Mouse (Mus musculus): ENCODE results near the gene Nedd9. TPM values are rescaled to one million over a fixed set of nuclear protein-coding genes. Genes with fewer than 3 reads are reported as not detected.

Nedd9 gene
- total RNA-seq, 2 experiments from 2014 or later = 6.4 to 11.0 TPM

GRCm38 (mm10) chr13:41458709-41459108, 28.5 kb downstream of the Nedd9 start:
- intact Hi-C loops (cut with DNase I) = no loop called here
- DNase-seq (ENCODE audit: low spot score in 2 of 2) = no peak

DNA sequence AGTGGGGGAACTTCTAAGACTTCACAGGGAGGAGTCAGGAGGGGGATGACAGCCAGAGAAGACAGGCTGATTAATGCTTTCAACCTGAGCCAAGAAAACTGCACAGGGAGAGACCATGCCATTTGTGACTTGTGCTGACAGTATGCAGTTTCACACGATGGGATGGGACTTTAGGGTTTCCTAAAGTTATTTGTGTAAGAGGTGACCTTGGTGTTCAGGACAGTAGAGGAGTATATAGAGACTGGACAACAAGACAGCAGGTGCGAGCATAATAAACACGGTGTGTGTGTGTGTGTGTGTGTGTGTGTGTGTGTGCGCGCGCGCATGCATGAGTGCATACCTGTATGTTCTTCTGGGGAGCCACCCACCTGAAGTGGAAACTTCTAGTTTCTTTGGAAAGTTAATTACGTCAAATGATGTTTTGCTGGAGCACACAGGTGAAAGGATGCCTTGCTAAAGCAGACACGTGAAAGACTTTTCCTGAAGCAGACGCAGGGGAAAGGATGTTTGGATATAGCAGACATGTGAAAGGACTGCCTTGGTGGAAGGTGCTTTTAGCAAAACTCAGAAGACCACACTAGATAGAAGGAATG, 29.3 kb downstream of the Nedd9 start:
- intact Hi-C loops (cut with DNase I) = no loop called here
- no peak for DNase-seq (ENCODE audit: low spot score in 2 of 2)

GRCm38 (mm10) chr13:41457030-41457797, 29.9 kb downstream of the Nedd9 start:
- no peak for DNase-seq (ENCODE audit: low spot score in 2 of 2)
- intact Hi-C loops (cut with DNase I) = no loop called here

DNA sequence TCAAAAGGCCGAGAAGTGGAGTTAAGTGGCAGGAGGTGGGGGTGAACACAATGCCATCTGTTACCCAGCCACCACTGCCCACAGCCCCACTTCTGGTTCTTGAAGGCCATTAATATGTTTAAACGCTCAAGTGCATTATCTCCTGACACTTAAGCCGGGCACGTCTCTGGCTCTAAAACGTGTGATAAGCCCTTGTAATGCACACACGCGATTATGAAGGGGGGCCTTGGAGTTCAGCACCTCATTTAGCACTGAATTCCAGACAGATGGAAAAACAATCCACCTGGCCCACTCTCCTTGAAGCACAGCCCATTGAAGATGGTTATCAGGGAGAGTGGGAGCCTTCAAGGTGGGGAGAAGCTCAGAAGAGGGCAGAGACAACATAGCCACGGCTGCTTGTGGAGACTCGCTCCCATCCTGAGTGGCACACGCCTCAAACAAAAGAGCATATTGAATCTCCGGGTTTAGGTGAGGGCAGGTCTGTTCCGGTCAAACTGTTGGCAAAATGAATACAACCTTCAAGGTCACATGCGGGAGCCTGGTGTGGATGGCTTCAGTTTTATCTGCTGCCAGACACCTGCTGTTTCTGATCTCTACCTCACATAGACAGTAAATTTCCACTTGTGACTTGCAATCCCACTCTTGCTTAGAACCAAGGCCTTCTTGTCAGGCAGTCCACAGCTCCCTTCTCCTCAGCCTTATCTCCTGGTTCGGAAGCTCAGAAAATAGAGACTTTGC, 30.7 kb downstream of the Nedd9 start:
- intact Hi-C loops (cut with DNase I) = no loop called here
- no peak for DNase-seq (ENCODE audit: low spot score in 2 of 2)

DNA sequence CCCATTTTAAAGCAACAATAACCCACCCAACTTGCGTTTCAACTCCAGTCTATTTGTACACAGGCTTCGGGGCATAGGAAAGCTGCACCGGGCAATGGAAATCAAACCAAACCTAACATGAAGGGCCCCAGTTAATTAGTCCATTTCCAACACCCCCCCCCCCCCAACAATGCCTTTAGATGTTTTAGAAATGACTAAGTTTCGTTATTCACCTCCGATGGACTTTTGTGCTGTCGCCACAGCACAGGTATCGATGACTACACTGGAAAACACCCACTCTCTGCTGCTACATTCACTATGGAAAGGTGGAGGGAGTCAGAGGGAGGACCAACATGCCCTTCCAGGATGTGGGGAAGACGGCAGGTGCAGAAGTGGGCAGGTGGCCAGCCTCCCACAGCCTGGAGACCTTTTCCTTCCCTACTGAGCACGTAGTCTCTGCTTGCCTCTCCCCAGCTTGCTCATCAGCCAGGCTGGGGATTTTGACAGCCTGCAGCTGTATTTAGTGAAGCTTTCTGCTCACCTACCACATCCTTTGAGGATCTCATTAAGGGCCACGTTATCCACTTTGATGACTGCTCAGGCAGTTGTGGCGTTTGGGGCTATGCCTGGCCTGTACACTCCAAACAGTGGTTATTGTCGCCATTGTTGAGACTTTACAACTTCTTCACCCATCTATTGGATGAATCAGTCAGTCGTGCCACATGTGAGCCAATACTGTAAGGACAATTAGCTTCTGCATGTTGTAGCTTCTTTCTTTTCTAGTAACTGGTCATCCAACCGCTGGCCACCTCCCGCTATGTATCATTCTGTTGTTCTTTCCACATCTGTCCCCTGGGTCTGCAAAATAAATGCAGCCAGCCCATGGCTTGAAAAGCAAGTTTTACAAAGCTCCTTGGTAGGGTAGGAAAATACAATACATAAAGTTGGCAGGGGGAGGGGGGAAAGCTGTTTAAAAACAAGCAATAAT, 33.7 kb downstream of the Nedd9 start:
- intact Hi-C loops (cut with DNase I) = no loop called here
- DNase-seq (ENCODE audit: low spot score in 2 of 2) = no peak

- DNase-seq (ENCODE audit: low spot score in 2 of 2) = no peak
- intact Hi-C loops (cut with DNase I) = no loop called here
Observed at GRCm38 (mm10) chr13:41450821-41451220, 36.3 kb downstream of the Nedd9 start.

DNA sequence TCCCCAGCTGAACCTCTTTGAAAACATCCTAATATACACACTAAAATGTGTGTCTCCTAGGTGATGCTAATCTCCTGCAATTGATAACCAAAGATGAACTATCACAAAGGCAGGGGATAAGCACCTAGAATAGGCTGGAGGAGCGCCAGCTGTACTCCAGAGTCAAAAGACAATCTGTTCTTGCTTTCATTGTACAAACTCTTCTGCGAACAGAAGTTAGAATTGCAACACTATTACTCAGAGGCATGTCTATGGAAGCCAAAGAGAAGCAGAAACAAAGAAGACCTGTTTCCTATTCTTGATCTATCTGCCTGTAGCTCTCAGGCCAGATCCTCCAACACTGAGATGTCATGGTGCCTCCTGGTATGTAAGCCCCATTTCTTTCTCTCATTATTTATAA, 38.0 kb downstream of the Nedd9 start:
- intact Hi-C loops (cut with DNase I) = no loop called here
- DNase-seq (ENCODE audit: low spot score in 2 of 2) = no peak

DNA sequence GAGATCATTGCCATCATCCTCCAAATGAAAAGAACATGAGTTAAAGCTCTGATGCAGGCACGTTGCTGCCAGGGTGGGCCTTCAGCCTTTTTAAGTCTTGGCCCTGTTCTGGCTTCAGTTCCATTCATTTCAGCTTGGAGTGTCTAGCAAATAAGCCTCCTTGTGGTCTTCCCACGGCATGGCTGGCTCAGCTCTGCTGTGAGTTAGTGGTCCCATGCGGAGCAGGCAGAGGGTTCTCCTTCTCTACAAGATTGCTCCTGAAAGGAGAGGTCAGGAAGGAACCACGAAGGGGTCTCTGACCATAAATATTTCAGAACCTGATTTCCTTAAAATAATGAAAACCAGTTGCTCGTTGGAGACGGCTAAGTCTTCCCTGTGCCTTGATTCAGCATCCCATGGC, 40.0 kb downstream of the Nedd9 start:
- intact Hi-C loops (cut with DNase I) = no loop called here
- peak in 1 of 2 experiments; percentile 17 for DNase-seq (ENCODE audit: low spot score in 2 of 2)

DNA sequence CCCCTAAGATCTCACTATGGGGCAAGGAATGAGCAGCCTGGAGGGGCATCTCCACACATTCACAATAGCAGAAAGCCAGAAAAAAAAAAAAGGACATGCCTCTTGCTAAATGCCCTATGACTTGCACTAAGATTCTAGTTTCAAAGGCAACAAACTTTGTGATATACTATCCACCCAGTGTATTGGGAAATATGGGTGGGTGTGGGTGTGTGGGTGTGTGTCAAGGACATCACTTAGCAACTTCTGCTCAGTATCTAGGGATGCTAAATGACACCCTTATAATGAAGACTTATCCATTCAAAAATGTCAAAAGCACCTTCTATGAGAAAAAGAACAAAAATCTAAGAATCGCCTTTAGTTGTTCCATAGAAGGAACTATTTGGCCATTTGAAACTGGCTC, 40.6 kb downstream of the Nedd9 start:
- intact Hi-C loops (cut with DNase I) = no loop called here
- peak in 1 of 2 experiments; percentile 32 for DNase-seq (ENCODE audit: low spot score in 2 of 2)

DNA sequence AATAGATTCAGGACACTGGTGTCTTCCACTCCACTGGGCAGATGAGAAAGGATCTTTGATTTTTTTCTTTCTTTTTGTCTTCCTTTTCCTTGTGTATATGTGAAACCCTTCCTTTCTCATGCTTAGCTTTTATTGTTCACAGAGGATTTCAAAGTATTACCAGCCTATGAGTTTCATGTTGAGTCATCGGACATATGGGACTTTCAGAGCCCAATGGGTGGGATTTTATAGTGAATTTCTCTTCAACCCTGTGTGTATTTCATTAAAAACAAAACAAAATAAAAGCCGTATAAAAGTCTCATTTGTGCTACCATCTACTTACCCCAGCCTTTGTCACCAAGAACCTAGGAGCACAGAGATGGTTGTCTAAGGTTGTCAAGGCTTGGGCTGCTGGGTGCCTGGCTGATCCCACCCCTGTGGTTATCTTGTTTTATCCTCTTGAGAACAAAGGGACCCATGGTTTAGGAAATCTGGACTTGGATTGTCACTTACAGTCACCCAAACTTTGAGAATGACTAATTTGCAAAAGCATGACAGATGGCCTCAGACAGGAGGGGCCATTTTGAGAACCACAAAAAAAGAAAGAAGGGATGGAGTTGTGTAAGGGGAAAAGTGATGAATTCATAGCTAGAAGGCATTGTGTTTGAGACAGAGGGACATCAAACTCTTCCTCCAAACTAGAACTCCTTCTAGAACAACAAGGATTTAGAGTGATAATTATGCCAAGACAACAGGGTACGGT, 41.9 kb downstream of the Nedd9 start:
- peak in 1 of 2 experiments; percentile 54 for DNase-seq (ENCODE audit: low spot score in 2 of 2)
- intact Hi-C loops (cut with DNase I) = no loop called here

DNA sequence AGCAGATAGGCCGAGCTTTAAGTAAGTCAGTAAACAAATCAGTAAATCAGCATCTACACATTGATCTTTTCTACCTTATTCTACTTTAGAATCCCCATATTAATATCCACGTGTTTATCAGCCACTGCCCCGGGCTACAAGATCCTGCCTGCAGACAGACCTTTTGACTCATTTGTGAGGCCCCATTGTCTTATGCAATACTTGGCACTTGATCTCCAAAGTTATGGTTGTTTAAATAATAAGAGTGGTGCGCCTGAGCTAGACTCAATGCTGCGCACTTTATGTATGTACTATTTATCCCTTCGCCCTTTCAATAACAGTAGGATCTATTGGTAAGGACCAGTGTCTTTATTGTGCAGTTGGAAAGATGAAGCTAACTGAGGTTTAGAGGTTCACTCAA, 42.9 kb downstream of the Nedd9 start:
- no peak for DNase-seq (ENCODE audit: low spot score in 2 of 2)
- intact Hi-C loops (cut with DNase I) = no loop called here

- no peak for DNase-seq (ENCODE audit: low spot score in 2 of 2)
- intact Hi-C loops (cut with DNase I) = no loop called here
Observed at GRCm38 (mm10) chr13:41442145-41442544, 45.0 kb downstream of the Nedd9 start.

DNA sequence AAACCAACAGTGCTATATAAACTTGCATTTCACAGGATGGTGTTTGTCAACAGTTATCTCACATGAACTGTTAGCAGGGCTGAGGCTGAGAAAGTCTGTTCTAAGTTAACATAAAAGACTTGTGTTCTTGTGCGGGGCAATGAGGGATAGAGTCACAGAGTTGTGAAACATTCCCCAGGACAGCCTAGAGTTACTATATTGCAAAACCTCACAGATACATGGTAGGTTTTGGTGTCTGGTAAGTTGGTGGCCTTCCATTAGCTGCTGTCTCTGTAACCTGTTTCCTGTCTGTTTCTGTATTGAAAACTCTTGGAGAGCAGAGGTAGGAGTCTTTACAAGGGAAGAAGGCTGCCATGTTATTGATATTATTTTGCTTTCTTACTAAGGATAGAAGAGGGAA, 47.0 kb downstream of the Nedd9 start:
- DNase-seq (ENCODE audit: low spot score in 2 of 2) = no peak
- intact Hi-C loops (cut with DNase I) = no loop called here

DNA sequence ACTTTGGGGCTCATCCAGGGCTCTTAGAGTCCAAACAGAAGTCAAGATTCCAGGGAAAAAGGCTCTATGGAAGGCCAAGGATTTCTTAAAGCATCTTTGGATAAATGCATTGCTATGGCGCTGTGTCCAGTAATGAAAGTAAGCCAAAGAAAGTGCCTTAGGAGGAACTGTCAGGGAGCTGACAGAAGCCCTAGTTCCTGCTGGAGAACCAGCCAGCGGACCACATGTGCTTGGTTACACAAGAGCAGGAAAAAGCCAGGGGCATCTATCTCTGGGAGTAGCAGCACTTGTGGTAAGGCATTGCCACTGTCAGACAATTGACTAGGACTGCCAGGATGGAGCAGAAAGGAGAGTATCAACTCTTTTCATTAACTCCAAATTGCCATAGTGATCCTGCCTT, 49.8 kb downstream of the Nedd9 start:
- DNase-seq (ENCODE audit: low spot score in 2 of 2) = no peak
- intact Hi-C loops (cut with DNase I) = no loop called here

DNA sequence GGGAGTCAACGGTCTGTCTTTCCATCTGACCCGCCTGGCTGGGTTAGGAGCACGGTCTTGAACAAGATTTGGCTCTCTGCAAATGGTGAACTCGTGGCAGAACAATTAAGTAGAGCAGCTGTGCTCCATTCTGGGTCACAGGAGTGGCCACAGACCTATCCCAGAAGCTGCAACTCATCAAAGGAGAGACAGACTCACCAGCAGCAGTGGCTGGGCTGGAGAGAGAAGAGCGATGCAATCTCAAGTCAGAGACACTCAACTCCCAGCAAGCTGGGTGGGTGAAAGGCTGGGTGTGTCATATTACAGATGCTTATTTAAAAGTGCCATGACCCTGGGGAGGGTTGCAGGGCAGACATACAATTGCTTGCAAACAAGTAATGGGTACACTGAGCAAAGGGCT, 50.4 kb downstream of the Nedd9 start:
- intact Hi-C loops (cut with DNase I) = no loop called here
- no peak for DNase-seq (ENCODE audit: low spot score in 2 of 2)

- no peak for DNase-seq (ENCODE audit: low spot score in 2 of 2)
- intact Hi-C loops (cut with DNase I) = no loop called here
Observed at GRCm38 (mm10) chr13:41433201-41433600, 54.0 kb downstream of the Nedd9 start.

GRCm38 (mm10) chr13:41431795-41432194, 55.4 kb downstream of the Nedd9 start:
- intact Hi-C loops (cut with DNase I) = no loop called here
- no peak for DNase-seq (ENCODE audit: low spot score in 2 of 2)

DNA sequence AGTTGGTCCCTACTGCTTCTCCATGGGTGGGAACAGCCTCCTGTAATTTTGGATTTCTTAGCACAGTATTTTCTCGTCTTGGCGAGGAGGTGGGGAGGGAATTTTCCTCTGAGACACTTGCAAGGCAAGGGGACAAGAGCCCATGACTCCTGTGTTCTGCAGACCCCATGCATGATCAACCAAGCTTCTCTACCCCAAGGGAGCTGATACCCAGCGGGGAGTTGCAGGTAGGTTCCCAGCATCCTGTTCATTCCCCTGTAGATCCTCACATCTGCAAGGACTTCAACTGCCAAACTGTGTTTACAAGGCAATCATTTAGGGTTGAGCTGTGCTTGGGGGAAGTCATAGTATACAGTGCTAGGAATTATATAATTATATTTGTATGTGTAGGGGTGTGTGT, 60.1 kb downstream of the Nedd9 start:
- no peak for DNase-seq (ENCODE audit: low spot score in 2 of 2)
- intact Hi-C loops (cut with DNase I) = loop anchor here (5.0 kb wide), 1 partner anchor 70 kb away; no protein-coding TSS in a partner anchor

DNA sequence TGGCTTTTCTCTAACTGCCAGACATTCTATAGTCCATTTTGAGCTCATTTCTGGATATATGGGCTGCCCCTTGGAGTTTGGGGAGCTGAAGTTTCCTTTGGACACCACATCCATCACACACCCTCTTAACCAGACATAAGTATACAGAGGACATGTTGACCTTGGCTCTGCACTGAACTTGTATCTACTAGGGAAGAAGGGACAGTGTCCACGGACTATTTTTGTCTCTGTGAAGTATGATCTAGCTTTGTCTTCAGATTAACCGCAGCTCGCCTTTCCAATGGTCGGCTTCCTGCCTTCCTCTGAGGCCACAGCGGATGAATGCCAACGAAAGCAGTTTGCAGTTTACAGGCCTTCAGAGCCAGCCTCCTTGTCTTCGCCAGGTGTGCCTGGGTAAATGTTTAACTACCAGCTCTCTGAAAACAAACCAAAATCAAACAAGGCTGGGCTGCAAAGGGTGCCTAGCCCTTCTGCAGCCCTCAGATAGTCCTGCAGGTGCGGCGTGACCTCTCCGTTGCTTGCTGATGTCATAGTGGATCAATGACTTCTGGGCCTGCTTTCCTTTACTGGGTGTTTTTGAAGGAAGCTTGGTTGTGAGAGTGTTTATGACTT, 63.6 kb downstream of the Nedd9 start:
- intact Hi-C loops (cut with DNase I) = no loop called here
- DNase-seq (ENCODE audit: low spot score in 2 of 2) = no peak

Data from left cerebral cortex, postnatal 25 days (tissue).